Mouse (Mus musculus): Measurements from ENCODE around the gene Adamts17. TPM values are rescaled to one million over a fixed set of nuclear protein-coding genes. Genes with fewer than 3 reads are reported as not detected.

Gene Adamts17
- polyA plus RNA-seq, 1 experiment from 2014 or later = 3.4 TPM

GRCm38 (mm10) chr7:67115056-67115455, 275.5 kb downstream of the Adamts17 start:
- no peaks in the 10 kb centered on the region for H3K27me3 ChIP-seq (ENCODE audit: control insufficient read depth, insufficient read depth, low read depth, low read length)
- H3K27ac ChIP-seq (ENCODE audit: low read length) = no peak overlapping the region
- H3K4me3 ChIP-seq (ENCODE audit: low read depth, low read length) = no peak overlapping the region
- H3K4me1 ChIP-seq (ENCODE audit: control insufficient read depth, insufficient read depth, low read length) = peaks cover 6% of the 10 kb centered on the region
- H3K9ac ChIP-seq (ENCODE audit: low read depth, low read length) = no peak overlapping the region
- H3K9me3 ChIP-seq (replicated peaks; ENCODE audit: control insufficient read depth, low read length, poor library complexity, severe bottlenecking) = no peaks in the 10 kb centered on the region
- no peaks in the 10 kb centered on the region for H3K36me3 ChIP-seq (ENCODE audit: control insufficient read depth, insufficient read depth, low read length)
- H3K4me2 ChIP-seq (ENCODE audit: low read length) = no peak overlapping the region
- no peak for ATAC-seq
- 93% methylated on average over 3 of the region's 3 CpGs for WGBS

- 64% methylated on average over 2 of the region's 2 CpGs for WGBS
- H3K9ac ChIP-seq (ENCODE audit: low read depth, low read length) = no peak overlapping the region
- no peak for ATAC-seq
Observed at GRCm38 (mm10) chr7:67135140-67135539, 295.6 kb downstream of the Adamts17 start.

GRCm38 (mm10) chr7:67142347-67143015, 302.9 kb downstream of the Adamts17 start:
- H3K4me2 ChIP-seq (ENCODE audit: low read length) = no peak overlapping the region
- no peak overlapping the region for H3K9ac ChIP-seq (ENCODE audit: low read depth, low read length)
- no peaks in the 10 kb centered on the region for H3K27me3 ChIP-seq (ENCODE audit: control insufficient read depth, insufficient read depth, low read depth, low read length)
- no peak overlapping the region for H3K4me3 ChIP-seq (ENCODE audit: low read depth, low read length)
- peaks cover 4% of the 10 kb centered on the region for H3K4me1 ChIP-seq (ENCODE audit: control insufficient read depth, insufficient read depth, low read length)
- H3K27ac ChIP-seq (ENCODE audit: low read length) = no peak overlapping the region
- no peaks in the 10 kb centered on the region for H3K9me3 ChIP-seq (replicated peaks; ENCODE audit: control insufficient read depth, low read length, poor library complexity, severe bottlenecking)
- no peaks in the 10 kb centered on the region for H3K36me3 ChIP-seq (ENCODE audit: control insufficient read depth, insufficient read depth, low read length)
- ATAC-seq = peak; percentile 42; the same call in 1 of the 2 replicates
- WGBS = 25% methylated on average over 11 of the region's 11 CpGs

More at GRCm38 (mm10) chr7:67135140-67135539, 295.6 kb downstream of the Adamts17 start:
- Histone ChIP-seq H3K4me3 (ENCODE audit: low read depth, low read length) (no peak overlapping the region), H3K9me3 (replicated peaks; ENCODE audit: control insufficient read depth, low read length, poor library complexity, severe bottlenecking) (no peaks in the 10 kb centered on the region), H3K36me3 (ENCODE audit: control insufficient read depth, insufficient read depth, low read length) (no peaks in the 10 kb centered on the region), H3K27ac (ENCODE audit: low read length) (no peak overlapping the region), H3K4me1 (ENCODE audit: control insufficient read depth, insufficient read depth, low read length) (no peaks in the 10 kb centered on the region), H3K4me2 (ENCODE audit: low read length) (no peak overlapping the region), H3K27me3 (ENCODE audit: control insufficient read depth, insufficient read depth, low read depth, low read length) (no peaks in the 10 kb centered on the region)

GRCm38 (mm10) chr7:67145748-67146147, 306.2 kb downstream of the Adamts17 start:
- ATAC-seq = no peak
- no peaks in the 10 kb centered on the region for H3K9me3 ChIP-seq (replicated peaks; ENCODE audit: control insufficient read depth, low read length, poor library complexity, severe bottlenecking)
- no peak overlapping the region for H3K4me3 ChIP-seq (ENCODE audit: low read depth, low read length)
- 77% methylated on average over 7 of the region's 7 CpGs for WGBS
- peaks cover 4% of the 10 kb centered on the region for H3K4me1 ChIP-seq (ENCODE audit: control insufficient read depth, insufficient read depth, low read length)
- H3K36me3 ChIP-seq (ENCODE audit: control insufficient read depth, insufficient read depth, low read length) = no peaks in the 10 kb centered on the region
- no peak overlapping the region for H3K4me2 ChIP-seq (ENCODE audit: low read length)
- H3K9ac ChIP-seq (ENCODE audit: low read depth, low read length) = no peak overlapping the region
- H3K27me3 ChIP-seq (ENCODE audit: control insufficient read depth, insufficient read depth, low read depth, low read length) = no peaks in the 10 kb centered on the region
- H3K27ac ChIP-seq (ENCODE audit: low read length) = no peak overlapping the region

GRCm38 (mm10) chr7:67146151-67146550, 306.6 kb downstream of the Adamts17 start:
- Histone ChIP-seq H3K9ac (ENCODE audit: low read depth, low read length) (no peak overlapping the region), H3K9me3 (replicated peaks; ENCODE audit: control insufficient read depth, low read length, poor library complexity, severe bottlenecking) (no peaks in the 10 kb centered on the region), H3K27me3 (ENCODE audit: control insufficient read depth, insufficient read depth, low read depth, low read length) (no peaks in the 10 kb centered on the region), H3K27ac (ENCODE audit: low read length) (no peak overlapping the region), H3K4me3 (ENCODE audit: low read depth, low read length) (no peak overlapping the region), H3K36me3 (ENCODE audit: control insufficient read depth, insufficient read depth, low read length) (no peaks in the 10 kb centered on the region), H3K4me2 (ENCODE audit: low read length) (no peak overlapping the region), H3K4me1 (ENCODE audit: control insufficient read depth, insufficient read depth, low read length) (peaks cover 4% of the 10 kb centered on the region)
- 86% methylated on average over 6 of the region's 6 CpGs for WGBS
- no peak for ATAC-seq

- Histone ChIP-seq H3K36me3 (ENCODE audit: control insufficient read depth, insufficient read depth, low read length) (no peaks in the 10 kb centered on the region), H3K4me3 (ENCODE audit: low read depth, low read length) (no peak overlapping the region), H3K27ac (ENCODE audit: low read length) (no peak overlapping the region), H3K9me3 (replicated peaks; ENCODE audit: control insufficient read depth, low read length, poor library complexity, severe bottlenecking) (no peaks in the 10 kb centered on the region), H3K4me1 (ENCODE audit: control insufficient read depth, insufficient read depth, low read length) (no peaks in the 10 kb centered on the region), H3K27me3 (ENCODE audit: control insufficient read depth, insufficient read depth, low read depth, low read length) (no peaks in the 10 kb centered on the region), H3K4me2 (ENCODE audit: low read length) (no peak overlapping the region), H3K9ac (ENCODE audit: low read depth, low read length) (no peak overlapping the region)
- WGBS = 96% methylated on average over 16 of the region's 16 CpGs
- ATAC-seq = no peak
Observed at GRCm38 (mm10) chr7:67149707-67150106, 310.2 kb downstream of the Adamts17 start.

GRCm38 (mm10) chr7:67152626-67153025, 313.1 kb downstream of the Adamts17 start:
- 43% methylated on average over 3 of the region's 3 CpGs for WGBS
- ATAC-seq = no peak
- no peak overlapping the region for H3K27ac ChIP-seq (ENCODE audit: low read length)

GRCm38 (mm10) chr7:67162135-67162534, 322.6 kb downstream of the Adamts17 start:
- Histone ChIP-seq H3K9ac (ENCODE audit: low read depth, low read length) (no peak overlapping the region), H3K27me3 (ENCODE audit: control insufficient read depth, insufficient read depth, low read depth, low read length) (no peaks in the 10 kb centered on the region), H3K36me3 (ENCODE audit: control insufficient read depth, insufficient read depth, low read length) (no peaks in the 10 kb centered on the region), H3K4me3 (ENCODE audit: low read depth, low read length) (no peak overlapping the region), H3K4me2 (ENCODE audit: low read length) (no peak overlapping the region), H3K9me3 (replicated peaks; ENCODE audit: control insufficient read depth, low read length, poor library complexity, severe bottlenecking) (no peaks in the 10 kb centered on the region), H3K27ac (ENCODE audit: low read length) (no peak overlapping the region), H3K4me1 (ENCODE audit: control insufficient read depth, insufficient read depth, low read length) (no peaks in the 10 kb centered on the region)
- WGBS = 95% methylated on average over 8 of the region's 8 CpGs
- ATAC-seq = no peak

More at GRCm38 (mm10) chr7:67152626-67153025, 313.1 kb downstream of the Adamts17 start:
- Histone ChIP-seq H3K4me3 (ENCODE audit: low read depth, low read length) (no peak overlapping the region), H3K9ac (ENCODE audit: low read depth, low read length) (no peak overlapping the region), H3K36me3 (ENCODE audit: control insufficient read depth, insufficient read depth, low read length) (no peaks in the 10 kb centered on the region), H3K4me1 (ENCODE audit: control insufficient read depth, insufficient read depth, low read length) (no peaks in the 10 kb centered on the region), H3K27me3 (ENCODE audit: control insufficient read depth, insufficient read depth, low read depth, low read length) (no peaks in the 10 kb centered on the region), H3K4me2 (ENCODE audit: low read length) (no peak overlapping the region), H3K9me3 (replicated peaks; ENCODE audit: control insufficient read depth, low read length, poor library complexity, severe bottlenecking) (no peaks in the 10 kb centered on the region)

GRCm38 (mm10) chr7:67168288-67168687, 328.8 kb downstream of the Adamts17 start:
- Histone ChIP-seq H3K9me3 (replicated peaks; ENCODE audit: control insufficient read depth, low read length, poor library complexity, severe bottlenecking) (no peaks in the 10 kb centered on the region), H3K36me3 (ENCODE audit: control insufficient read depth, insufficient read depth, low read length) (no peaks in the 10 kb centered on the region), H3K4me3 (ENCODE audit: low read depth, low read length) (no peak overlapping the region), H3K4me2 (ENCODE audit: low read length) (no peak overlapping the region), H3K4me1 (ENCODE audit: control insufficient read depth, insufficient read depth, low read length) (peaks cover 3% of the 10 kb centered on the region; the same call in 1 of the 2 replicates), H3K27me3 (ENCODE audit: control insufficient read depth, insufficient read depth, low read depth, low read length) (no peaks in the 10 kb centered on the region), H3K27ac (ENCODE audit: low read length) (no peak overlapping the region), H3K9ac (ENCODE audit: low read depth, low read length) (no peak overlapping the region)
- WGBS = 80% methylated on average over 9 of the region's 9 CpGs
- no peak for ATAC-seq
